Mouse (Mus musculus) cerebellum, adult 11-12 months (tissue): ENCODE results near the gene Insm2.

Experiments
- DNase-seq: peaks from one replicate; pipeline ENCODE4 v3.0.0; 2022

Gene Insm2

GRCm38 (mm10) chr12:55610812-55611211 lies 11.6 kb downstream of the Insm2 start:
- DNase-seq, result no peak

- DNase-seq, result no peak
Observed at GRCm38 (mm10) chr12:55620321-55620720, 21.1 kb downstream of the Insm2 start.

- no peak for DNase-seq
Observed at GRCm38 (mm10) chr12:55622615-55623245, 23.5 kb downstream of the Insm2 start.

- DNase-seq, result no peak
Observed at GRCm38 (mm10) chr12:55623254-55623653, 24.0 kb downstream of the Insm2 start.

GRCm38 (mm10) chr12:55626711-55627110 lies 27.5 kb downstream of the Insm2 start:
- no peak for DNase-seq

GRCm38 (mm10) chr12:55648011-55648525 lies 48.8 kb downstream of the Insm2 start:
- DNase-seq, result no peak
